Mouse (Mus musculus) heart, embryonic 10.5 days (tissue): ENCODE results near the gene Zcchc24. TPM values are rescaled to one million over a fixed set of nuclear protein-coding genes. Genes with fewer than 3 reads are reported as not detected.

Source experiments
- DNase-seq: peaks from one replicate; pipeline ENCODE4 v3.0.0-alpha.2; 2017; ENCODE audit warnings: low spot score
- H3K27ac ChIP-seq: fragments of 300-500 bp; sonication (generic); 2 replicates; pipeline ENCODE4 v1.5.1; 2016; ENCODE audit warnings: mild to moderate bottlenecking
- H3K27me3 ChIP-seq: fragments of 300-500 bp; sonication (generic); 2 replicates; pipeline ENCODE4 v1.6.1; 2016; ENCODE audit warnings: mild to moderate bottlenecking; ENCODE audit not compliant: poor library complexity, insufficient read depth, severe bottlenecking
- H3K36me3 ChIP-seq: fragments of 300-500 bp; sonication (generic); 2 replicates; pipeline ENCODE4 v1.6.1; 2016; ENCODE audit warnings: mild to moderate bottlenecking, moderate library complexity
- H3K4me1 ChIP-seq: fragments of 300-500 bp; sonication (generic); 2 replicates; pipeline ENCODE4 v1.6.1; 2016; ENCODE audit warnings: mild to moderate bottlenecking
- H3K4me3 ChIP-seq: fragments of 300-500 bp; sonication (generic); 2 replicates; pipeline ENCODE4 v1.5.1; 2016; ENCODE audit warnings: mild to moderate bottlenecking, moderate library complexity
- H3K9me3 ChIP-seq: fragments of 300-500 bp; sonication (generic); 2 replicates; pipeline ENCODE4 v1.6.1; 2016; ENCODE audit warnings: mild to moderate bottlenecking, moderate library complexity
- WGBS: fragments of 180-500 bp; shearing (Covaris S2); methylation state at CpG from one replicate; pipeline ENCODE4 v1.1.7; 2016; 5-methylcytosine and 5-hydroxymethylcytosine counted together
- polyA plus RNA-seq: library from polyadenylated mRNA; unstranded; fragments of >200 nt; fragmentation: Nextera tagmentation; extraction: Ambion mirVana; gene quantifications from 2 replicates; pipeline ENCODE4 v1.2.1, GENCODE M21; 2016

Zcchc24 gene
- polyA plus RNA-seq, 1 experiment from 2014 or later: 15.2 TPM

DNA sequence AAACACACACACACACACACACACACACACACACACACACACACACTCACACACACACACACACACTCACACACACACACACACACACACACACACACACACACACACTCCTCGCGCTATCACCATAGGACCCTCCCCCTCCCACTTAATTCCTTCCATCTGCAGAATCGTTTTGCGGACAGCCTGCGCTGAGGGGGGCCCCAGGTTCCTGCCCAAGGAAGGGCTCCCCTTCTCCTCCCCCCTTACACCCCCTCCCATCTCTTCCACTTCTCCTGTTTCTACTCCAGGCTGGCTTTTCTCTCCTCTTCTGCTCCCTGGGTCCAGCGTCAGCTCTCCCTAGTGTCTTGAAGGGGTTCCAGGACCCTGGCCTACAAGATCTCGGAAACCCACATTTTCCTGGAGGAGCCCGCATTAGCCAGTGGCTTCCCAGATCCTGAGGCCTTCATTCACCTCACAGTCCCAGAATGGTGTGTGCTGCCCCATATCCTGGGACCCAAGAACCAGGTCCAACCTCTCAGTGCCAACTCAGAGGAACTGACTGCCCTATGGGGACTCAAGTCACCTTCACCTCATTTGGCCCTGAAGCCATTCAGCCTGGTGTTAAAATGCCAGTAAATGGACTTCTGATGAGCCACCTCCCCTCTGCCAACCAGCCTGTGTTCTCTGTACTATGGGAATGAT lies 927 bp upstream of the Zcchc24 start:
- H3K4me3 ChIP-seq: peak overlapping the region; percentile 85
- H3K27me3 ChIP-seq: no peaks in the 10 kb centered on the region
- no peaks in the 10 kb centered on the region for H3K9me3 ChIP-seq
- WGBS: 15% methylated on average over 8 of the region's 8 CpGs
- H3K27ac ChIP-seq: peak overlapping the region; percentile 94
- no peak for DNase-seq
- no peaks in the 10 kb centered on the region for H3K36me3 ChIP-seq
- peaks cover 78% of the 10 kb centered on the region for H3K4me1 ChIP-seq

DNA sequence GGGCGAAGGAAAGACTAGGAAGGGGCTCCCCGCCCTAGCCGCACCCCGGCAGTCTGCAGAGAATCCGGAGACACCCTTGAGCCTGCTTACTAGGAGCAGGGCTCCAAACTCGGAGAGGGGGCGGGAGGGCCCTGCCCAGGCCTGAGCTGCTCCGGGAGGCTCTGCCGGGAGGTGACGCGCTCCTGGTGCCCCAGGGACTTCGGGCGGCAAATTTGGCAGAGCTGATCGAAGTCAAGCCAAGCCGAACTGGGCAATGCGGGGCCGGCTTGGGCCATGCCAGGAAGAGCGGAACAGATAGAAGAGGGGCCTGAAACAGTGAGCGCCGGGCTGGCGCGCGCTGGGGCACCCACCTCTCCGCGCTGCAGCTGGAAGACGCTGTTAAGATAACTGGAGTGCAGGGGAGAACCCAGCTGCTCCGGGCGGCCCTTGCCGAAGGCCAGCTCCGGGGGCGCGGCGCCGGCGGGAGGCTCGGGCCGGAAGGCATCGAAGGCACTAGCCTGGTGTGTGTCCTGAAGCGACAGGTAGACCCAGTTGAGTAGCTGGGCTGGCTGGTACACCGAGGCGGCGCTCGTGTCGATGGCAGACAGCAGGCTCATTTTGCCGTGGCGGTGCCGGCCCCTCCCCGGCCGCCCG lies 462 bp downstream of the Zcchc24 start:
- Histone ChIP-seq H3K4me3 (peak overlapping the region; percentile 85), H3K27ac (peak overlapping the region; percentile 94), H3K9me3 (no peaks in the 10 kb centered on the region), H3K36me3 (no peaks in the 10 kb centered on the region), H3K4me1 (peaks cover 64% of the 10 kb centered on the region), H3K27me3 (no peaks in the 10 kb centered on the region)
- no peak for DNase-seq
- under 1% methylated on average over 50 of the region's 50 CpGs for WGBS

- Histone ChIP-seq H3K36me3 (no peaks in the 10 kb centered on the region), H3K27me3 (no peaks in the 10 kb centered on the region), H3K9me3 (no peaks in the 10 kb centered on the region), H3K27ac (peak overlapping the region; percentile 94), H3K4me3 (peak overlapping the region; percentile 85), H3K4me1 (peaks cover 58% of the 10 kb centered on the region)
- DNase-seq: no peak
- WGBS: 10% methylated on average over 6 of the region's 6 CpGs
These were observed 1.1 kb downstream of the Zcchc24 start for GRCm38 (mm10) chr14:25767725-25768203.

DNA sequence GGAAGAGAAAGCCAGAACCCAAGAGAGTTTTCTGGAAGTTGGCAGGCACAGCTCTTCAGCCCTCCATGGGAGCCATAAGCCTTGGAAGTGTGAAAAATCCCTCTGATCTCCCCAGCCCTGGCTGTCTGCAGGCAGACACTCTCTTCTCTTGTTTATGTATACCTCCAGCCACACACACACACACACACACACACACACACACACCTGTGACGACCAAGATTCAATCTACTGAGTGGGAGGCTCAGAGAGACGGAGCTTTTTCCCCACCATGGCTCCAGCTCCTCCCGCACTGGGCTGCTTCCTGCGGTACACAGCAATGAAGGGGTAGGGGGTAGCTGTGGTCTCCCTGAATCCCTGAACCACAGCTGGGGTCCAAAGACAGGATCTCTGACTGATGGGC lies 2.4 kb downstream of the Zcchc24 start:
- H3K27me3 ChIP-seq: no peaks in the 10 kb centered on the region
- 0 out of 2 replicates have a peak overlapping the region, but pooled peaks have one; percentile 8 for H3K27ac ChIP-seq
- H3K4me3 ChIP-seq: peak overlapping the region; percentile 85
- H3K9me3 ChIP-seq: no peaks in the 10 kb centered on the region
- 49% methylated on average over 4 of the region's 4 CpGs for WGBS
- peaks cover 67% of the 10 kb centered on the region for H3K4me1 ChIP-seq
- no peak for DNase-seq
- H3K36me3 ChIP-seq: no peaks in the 10 kb centered on the region

DNA sequence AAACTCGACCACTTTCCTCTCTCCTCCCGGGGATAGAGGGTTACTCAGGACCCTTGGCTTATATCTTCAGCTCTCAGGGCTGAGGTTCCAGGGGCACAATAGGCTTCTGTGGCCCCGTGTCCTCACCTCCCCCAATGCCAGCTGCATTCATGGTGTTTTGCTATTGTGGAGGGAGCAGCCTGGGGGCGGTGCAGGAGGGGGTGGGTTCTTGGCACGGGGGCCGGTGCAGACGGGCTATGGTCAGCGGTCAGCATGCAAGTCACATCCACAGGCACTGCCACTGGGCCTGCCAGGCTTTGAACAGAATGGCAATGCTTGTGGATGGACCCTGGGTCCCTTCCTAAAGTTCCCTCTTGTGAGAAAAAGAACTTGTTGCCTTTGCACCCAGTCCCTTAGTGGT lies 2.9 kb downstream of the Zcchc24 start:
- peaks cover 72% of the 10 kb centered on the region for H3K4me1 ChIP-seq
- DNase-seq: no peak
- peak overlapping the region; percentile 1; the same call in 1 of the 2 replicates for H3K27ac ChIP-seq
- no peaks in the 10 kb centered on the region for H3K36me3 ChIP-seq
- no peaks in the 10 kb centered on the region for H3K9me3 ChIP-seq
- 50% methylated on average over 8 of the region's 8 CpGs for whole genome bisulfite sequencing
- no peaks in the 10 kb centered on the region for H3K27me3 ChIP-seq
- 0 out of 2 replicates have a peak overlapping the region, but pooled peaks have one; percentile 85 for H3K4me3 ChIP-seq

DNA sequence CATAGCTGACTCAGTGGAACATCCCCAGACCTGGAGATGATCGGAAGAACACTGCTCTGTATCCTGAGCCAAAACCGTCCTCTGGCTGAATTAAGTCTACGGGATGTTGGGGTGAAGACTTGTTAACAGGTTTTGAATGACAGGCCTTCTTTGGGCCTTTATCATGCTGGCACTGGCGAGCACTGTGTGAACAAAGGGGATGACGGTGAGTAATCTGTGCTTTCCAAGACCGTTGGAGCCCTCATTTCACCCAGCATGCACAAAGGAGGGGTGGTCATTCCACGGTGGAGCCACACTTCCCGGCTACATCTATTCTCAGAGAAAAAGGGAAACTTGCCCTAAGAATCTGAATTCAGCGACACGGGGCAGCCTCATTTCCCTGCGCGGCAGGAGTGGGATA lies 3.7 kb downstream of the Zcchc24 start:
- no peaks in the 10 kb centered on the region for H3K9me3 ChIP-seq
- H3K4me3 ChIP-seq: no peak overlapping the region
- H3K4me1 ChIP-seq: peaks cover 78% of the 10 kb centered on the region
- no peaks in the 10 kb centered on the region for H3K36me3 ChIP-seq
- H3K27me3 ChIP-seq: no peaks in the 10 kb centered on the region
- DNase-seq: no peak
- no peak overlapping the region for H3K27ac ChIP-seq
- WGBS: 48% methylated on average over 12 of the region's 12 CpGs

GRCm38 (mm10) chr14:25761184-25761583 lies 7.7 kb downstream of the Zcchc24 start:
- no peak overlapping the region for H3K4me3 ChIP-seq
- H3K27ac ChIP-seq: no peak overlapping the region
- peaks cover 6% of the 10 kb centered on the region for H3K36me3 ChIP-seq
- H3K9me3 ChIP-seq: no peaks in the 10 kb centered on the region
- peaks cover 76% of the 10 kb centered on the region for H3K4me1 ChIP-seq
- WGBS: 87% methylated on average over 5 of the region's 5 CpGs
- H3K27me3 ChIP-seq: no peaks in the 10 kb centered on the region
- DNase-seq: no peak

DNA sequence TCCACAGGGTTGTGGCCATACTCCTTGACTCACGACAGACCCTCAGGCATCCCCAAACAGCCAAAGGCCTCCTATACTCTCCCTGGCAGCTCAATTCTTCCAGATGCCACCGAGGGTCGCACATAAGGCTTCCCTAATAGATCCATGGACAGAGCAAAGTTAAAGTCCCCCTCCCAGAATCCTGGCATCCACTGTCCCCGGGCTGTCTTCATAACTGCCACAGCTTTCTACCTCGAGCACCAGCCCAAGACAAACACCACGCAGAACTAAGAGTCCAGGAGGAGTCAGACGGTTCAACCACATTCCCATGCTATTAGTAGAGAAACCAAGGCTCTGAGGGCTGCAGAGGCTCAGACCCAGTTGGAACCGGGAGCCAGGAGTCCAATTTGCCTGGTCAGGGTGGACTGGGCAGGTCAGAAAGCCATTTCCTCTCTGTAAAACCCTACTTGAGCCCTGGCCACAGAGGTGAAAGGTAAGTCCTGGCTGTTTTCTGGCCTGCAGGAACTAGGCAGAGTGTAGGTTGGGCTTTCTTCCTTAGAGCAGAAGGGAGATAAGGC lies 8.8 kb downstream of the Zcchc24 start:
- peaks cover 76% of the 10 kb centered on the region for H3K4me1 ChIP-seq
- peaks cover 14% of the 10 kb centered on the region for H3K36me3 ChIP-seq
- 61% methylated on average over 8 of the region's 8 CpGs for WGBS
- no peaks in the 10 kb centered on the region for H3K27me3 ChIP-seq
- no peak overlapping the region for H3K4me3 ChIP-seq
- H3K9me3 ChIP-seq: no peaks in the 10 kb centered on the region
- peak overlapping the region; percentile 36 for H3K27ac ChIP-seq
- no peak for DNase-seq

DNA sequence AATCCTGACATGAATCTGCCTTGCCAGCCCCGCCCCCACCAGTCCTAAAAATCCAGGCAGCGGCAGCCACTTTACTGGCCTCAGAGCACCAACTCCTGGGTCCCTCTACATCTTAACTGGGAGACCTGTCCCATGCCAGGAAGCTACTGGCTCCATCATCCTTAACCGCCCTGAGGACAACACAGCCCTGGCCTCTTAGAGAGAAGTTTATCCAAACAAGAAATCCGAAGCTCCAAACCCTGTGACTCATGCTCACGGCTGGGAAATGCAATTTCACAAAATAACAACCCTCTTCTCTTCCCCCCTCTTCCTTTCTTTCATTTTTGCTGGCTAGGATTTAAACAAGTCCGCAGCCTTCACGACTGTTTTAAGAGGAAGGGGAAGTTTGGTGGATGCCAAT lies 9.3 kb downstream of the Zcchc24 start:
- 0 out of 2 replicates have a peak overlapping the region, but pooled peaks have one; percentile 36 for H3K27ac ChIP-seq
- peaks cover 14% of the 10 kb centered on the region for H3K36me3 ChIP-seq
- WGBS: 51% methylated on average over 7 of the region's 7 CpGs
- DNase-seq: no peak
- peaks cover 78% of the 10 kb centered on the region for H3K4me1 ChIP-seq
- no peaks in the 10 kb centered on the region for H3K9me3 ChIP-seq
- no peaks in the 10 kb centered on the region for H3K27me3 ChIP-seq
- no peak overlapping the region for H3K4me3 ChIP-seq

GRCm38 (mm10) chr14:25757917-25758316 lies 10.9 kb downstream of the Zcchc24 start:
- peaks cover 90% of the 10 kb centered on the region for H3K4me1 ChIP-seq
- 49% methylated on average over 4 of the region's 4 CpGs for WGBS
- DNase-seq: no peak
- H3K36me3 ChIP-seq: peaks cover 19% of the 10 kb centered on the region
- no peaks in the 10 kb centered on the region for H3K27me3 ChIP-seq
- peak overlapping the region; percentile 25; the same call in 1 of the 2 replicates for H3K4me3 ChIP-seq
- H3K9me3 ChIP-seq: no peaks in the 10 kb centered on the region
- peak overlapping the region; percentile 86 for H3K27ac ChIP-seq

GRCm38 (mm10) chr14:25756385-25756990 lies 12.4 kb downstream of the Zcchc24 start:
- Histone ChIP-seq H3K4me1 (peaks cover 78% of the 10 kb centered on the region), H3K9me3 (no peaks in the 10 kb centered on the region), H3K4me3 (no peak overlapping the region), H3K36me3 (peaks cover 31% of the 10 kb centered on the region), H3K27me3 (no peaks in the 10 kb centered on the region), H3K27ac (peak overlapping the region; percentile 86; the same call in 1 of the 2 replicates)
- DNase-seq: no peak
- WGBS: 63% methylated on average over 7 of the region's 7 CpGs

GRCm38 (mm10) chr14:25755541-25755940 lies 13.3 kb downstream of the Zcchc24 start:
- H3K4me1 ChIP-seq: peaks cover 78% of the 10 kb centered on the region
- no peak for DNase-seq
- WGBS: 30% methylated on average over 4 of the region's 4 CpGs
- H3K4me3 ChIP-seq: no peak overlapping the region
- peaks cover 37% of the 10 kb centered on the region for H3K36me3 ChIP-seq
- H3K27me3 ChIP-seq: no peaks in the 10 kb centered on the region
- no peaks in the 10 kb centered on the region for H3K9me3 ChIP-seq
- H3K27ac ChIP-seq: peak overlapping the region; percentile 18
